Mouse (Mus musculus): ENCODE data around the gene Mia.
A peak's percentile ranks its signal among the peaks of the same experiment; 100 is the strongest.

Gene Mia

GRCm38 (mm10) chr7:27184964-27185363 is 4.0 kb upstream of the Mia start:
- no peak for DNase-seq

GRCm38 (mm10) chr7:27182498-27182897 is 1.5 kb upstream of the Mia start:
- DNase-seq, result no peak

GRCm38 (mm10) chr7:27180036-27180435 is 921 bp downstream of the Mia start:
- DNase-seq, result peak; percentile 67 to 74

- DNase-seq, result no peak
These were observed 1.6 kb downstream of the Mia start for GRCm38 (mm10) chr7:27179217-27179918.

- DNase-seq, result peak; percentile 100
These were observed 2.4 kb downstream of the Mia start, which contains the start of gene Rab4b for GRCm38 (mm10) chr7:27178324-27179216. Gene Rab4b (minus strand): TSS chr7:27178896.

GRCm38 (mm10) chr7:27177942-27178323 is 3.0 kb downstream of the Mia start:
- no peak for DNase-seq

GRCm38 (mm10) chr7:27174896-27175295 is 6.1 kb downstream of the Mia start:
- no peak for DNase-seq

- no peak for DNase-seq
These were observed 6.5 kb downstream of the Mia start for GRCm38 (mm10) chr7:27174496-27174895.

- no peak for DNase-seq
These were observed 10.0 kb downstream of the Mia start for GRCm38 (mm10) chr7:27170981-27171380.

- no peak for DNase-seq
These were observed 12.6 kb downstream of the Mia start for GRCm38 (mm10) chr7:27168371-27168770.

- DNase-seq, result no peak
These were observed 13.4 kb downstream of the Mia start for GRCm38 (mm10) chr7:27167475-27168094.

- peak; percentile 95 to 97 for DNase-seq
These were observed 14.1 kb downstream of the Mia start, which contains the start of gene Egln2 for GRCm38 (mm10) chr7:27166614-27167474. Gene Egln2 (minus strand): TSS chr7:27166802.

GRCm38 (mm10) chr7:27166229-27166613 is 14.7 kb downstream of the Mia start:
- DNase-seq, result peak; percentile 89 to 92

- no peak for DNase-seq
These were observed 15.3 kb downstream of the Mia start for GRCm38 (mm10) chr7:27165696-27166095.

- peak in 1 of 2 experiments; percentile 42 for DNase-seq
These were observed 15.8 kb downstream of the Mia start for GRCm38 (mm10) chr7:27165007-27165655.

- DNase-seq, result no peak
These were observed 16.6 kb downstream of the Mia start for GRCm38 (mm10) chr7:27164112-27164947.

- DNase-seq, result no peak
These were observed 17.5 kb downstream of the Mia start for GRCm38 (mm10) chr7:27163450-27163805.

GRCm38 (mm10) chr7:27162780-27163449 is 18.0 kb downstream of the Mia start:
- DNase-seq, result no peak

- DNase-seq, result no peak
These were observed 19.2 kb downstream of the Mia start for GRCm38 (mm10) chr7:27161744-27162143.

GRCm38 (mm10) chr7:27160921-27161320 is 20.0 kb downstream of the Mia start:
- no peak for DNase-seq

Data from lung, adult 18-20 months (tissue).